Mouse (Mus musculus) left cerebral cortex, postnatal 14 days (tissue): ENCODE results near the gene Sgsh. TPM values are rescaled to one million over a fixed set of nuclear protein-coding genes. Genes with fewer than 3 reads are reported as not detected.
"Not testable (repeated sequence)": the region's sequence is repeated elsewhere in the genome, so short reads cannot be mapped to it uniquely, and the experiment has no call there.

Experiments used
- DNase-seq, 2 experiments: peaks; one replicate each; pipeline ENCODE4 v3.0.0; 2021 to 2022; ENCODE audit warnings: low spot score in 2 of 2, mixed read lengths in 1 of 2
- intact Hi-C: fragments of 180-260 bp; cut with DNase I; formaldehyde crosslinking; loops from one replicate; pipeline ENCODE4 v1.15.1; 2025
- long read RNA-seq, 2 experiments: library from polyadenylated mRNA; stranded (forward); transcript quantifications; one replicate each; pipeline ENCODE4 v2.0.0; 2021
- total RNA-seq, 2 experiments: library from RNA; stranded (reverse); gene quantifications; 2 replicates each; pipeline ENCODE4 v1.2.3; 2021

The Sgsh gene
- 1 to 10 TPM; 3.5 to 4.3 TPM for total RNA-seq
- long read RNA-seq, experiment 1, full-length matches to known transcripts: 3 of 9 reads
- long read RNA-seq, experiment 1, partial matches to known transcripts: 2 of 9 reads
- long read RNA-seq, experiment 1, other reads (novel, unspliced or antisense): 4 of 9 reads
- long read RNA-seq, experiment 2, full-length matches to known transcripts: 2 of 6 reads
- long read RNA-seq, experiment 2, partial matches to known transcripts: 0 of 6 reads
- long read RNA-seq, experiment 2, other reads (novel, unspliced or antisense): 4 of 6 reads

DNA sequence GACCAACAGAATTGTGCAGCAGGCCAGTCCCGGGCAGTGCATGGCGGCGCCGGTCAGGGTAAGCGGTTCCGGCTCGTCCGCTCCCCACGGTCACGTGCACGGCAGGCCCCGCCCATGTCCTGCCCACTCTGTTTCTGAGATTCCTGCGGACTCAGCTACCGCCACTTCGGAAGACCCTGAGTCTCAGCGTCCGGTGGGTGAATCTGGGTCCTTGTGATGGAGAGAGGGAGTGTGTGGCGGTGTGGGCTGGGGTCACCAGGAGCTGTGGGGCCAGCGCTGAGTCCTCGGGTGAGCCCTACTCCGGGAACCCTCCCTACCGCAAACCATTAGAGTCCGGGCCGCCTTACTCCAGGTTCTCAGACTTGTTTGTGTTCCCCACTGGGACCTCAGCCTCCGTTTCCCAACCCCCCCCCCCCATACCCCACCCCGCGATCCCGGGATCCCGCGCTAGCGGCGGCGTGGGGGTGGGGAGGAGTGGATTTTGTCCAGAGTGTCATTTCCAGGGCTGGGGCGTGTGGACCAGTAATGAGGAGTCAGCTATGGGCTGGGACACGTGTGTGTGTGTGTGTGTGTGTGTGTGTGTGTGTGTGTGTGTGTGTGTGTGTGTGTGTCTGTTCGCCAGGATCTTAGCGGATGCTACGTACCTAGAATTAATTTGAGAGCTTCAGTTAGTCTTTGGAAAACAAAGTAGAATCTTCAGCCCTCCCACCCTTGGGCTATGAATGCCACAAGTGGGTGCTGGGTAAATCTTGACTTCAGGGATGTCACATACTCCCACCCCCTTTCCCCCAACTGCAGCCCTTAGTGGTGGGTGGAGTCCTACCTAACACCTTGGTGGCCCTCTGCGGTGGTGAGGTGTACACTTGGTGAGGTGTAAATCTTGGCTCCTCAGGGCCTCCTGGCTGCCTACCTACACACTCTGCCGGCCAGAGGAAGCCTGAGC lies at the start of gene Sgsh, which contains the start of gene Slc26a11:
Gene Sgsh, minus strand, starts transcription at position 94 of the 943 bp plus-strand sequence.
Gene Slc26a11, plus strand, starts transcription at position 115 of the 943 bp plus-strand sequence.
- intact Hi-C loops: no loop called here
- peak; percentile 73 for DNase-seq

- peak in 1 of 2 experiments; percentile 19 for DNase-seq
- intact Hi-C loops: no loop called here
These were observed 49.3 kb upstream of the Sgsh start for GRCm38 (mm10) chr11:119404627-119405026.

GRCm38 (mm10) chr11:119402501-119403160 lies 47.3 kb upstream of the Sgsh start:
- DNase-seq: no peak

DNA sequence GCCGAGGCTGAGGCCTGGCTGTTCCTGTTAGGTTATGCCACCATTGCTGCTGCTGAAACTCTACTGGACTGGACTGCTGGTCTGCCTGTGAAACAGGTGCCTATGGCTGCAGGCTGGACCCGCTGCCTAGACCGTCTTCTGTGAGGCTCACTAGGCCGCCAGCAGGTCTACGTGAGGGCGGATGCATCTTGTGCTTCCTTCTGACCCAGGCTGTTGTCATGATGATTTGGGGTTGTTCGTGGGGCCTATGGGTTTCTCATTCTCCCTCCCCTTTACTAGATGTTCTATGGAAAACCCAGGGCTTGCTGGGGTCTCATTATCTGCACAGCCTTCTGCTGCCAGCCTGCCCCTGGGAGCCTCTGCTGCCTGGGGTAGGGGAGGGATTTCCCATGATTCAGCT lies 41.1 kb upstream of the Sgsh start:
- intact Hi-C loops: no loop called here

More at GRCm38 (mm10) chr11:119402501-119403160, 47.3 kb upstream of the Sgsh start:
- intact Hi-C loops: no loop called here

DNA sequence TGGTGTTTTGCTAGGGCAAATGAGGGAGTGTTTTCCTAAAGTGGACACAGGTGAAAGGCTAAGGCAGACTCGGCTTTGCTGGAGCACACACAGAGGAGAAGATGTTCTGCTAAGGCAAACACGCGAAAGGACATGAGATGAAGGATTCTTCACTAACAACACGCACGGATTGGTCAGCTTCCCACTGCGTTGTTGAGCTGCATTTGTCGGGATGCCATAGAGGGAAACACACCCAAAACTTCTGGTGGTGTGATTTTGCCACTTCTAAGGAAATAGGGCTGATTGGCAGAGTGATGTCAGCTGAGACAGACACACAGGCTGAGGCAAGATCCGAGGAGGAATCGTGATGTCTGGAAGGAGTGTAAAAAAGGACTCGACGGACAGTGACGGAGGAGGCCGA lies 40.6 kb upstream of the Sgsh start:
- no peak for DNase-seq
- intact Hi-C loops: no loop called here

More for the DNA sequence above, 41.1 kb upstream of the Sgsh start:
- DNase-seq: no peak

GRCm38 (mm10) chr11:119395394-119395793 lies 40.1 kb upstream of the Sgsh start:
- intact Hi-C loops: no loop called here

DNA sequence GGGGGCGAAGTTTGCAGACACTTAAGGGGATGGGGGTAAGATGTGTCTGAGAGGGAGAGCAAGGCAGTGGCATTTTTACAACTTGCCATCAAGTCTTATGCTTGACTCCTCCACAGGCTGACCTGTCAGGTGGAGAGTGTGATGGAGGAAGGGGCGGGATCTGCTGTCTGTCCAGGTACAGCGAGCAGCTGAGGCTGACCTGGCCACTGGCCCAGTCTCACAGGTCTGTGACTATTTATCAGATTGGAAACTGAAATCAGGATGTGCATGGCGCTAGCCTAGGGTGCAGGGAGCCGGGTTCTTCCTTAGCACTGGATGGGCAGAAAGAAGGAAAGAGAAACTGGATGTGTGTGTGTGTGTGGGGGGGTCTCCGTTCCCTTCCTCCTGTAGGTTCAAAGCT lies 38.9 kb upstream of the Sgsh start:
- intact Hi-C loops: no loop called here
- DNase-seq: no peak

More at GRCm38 (mm10) chr11:119395394-119395793, 40.1 kb upstream of the Sgsh start:
- no peak for DNase-seq

DNA sequence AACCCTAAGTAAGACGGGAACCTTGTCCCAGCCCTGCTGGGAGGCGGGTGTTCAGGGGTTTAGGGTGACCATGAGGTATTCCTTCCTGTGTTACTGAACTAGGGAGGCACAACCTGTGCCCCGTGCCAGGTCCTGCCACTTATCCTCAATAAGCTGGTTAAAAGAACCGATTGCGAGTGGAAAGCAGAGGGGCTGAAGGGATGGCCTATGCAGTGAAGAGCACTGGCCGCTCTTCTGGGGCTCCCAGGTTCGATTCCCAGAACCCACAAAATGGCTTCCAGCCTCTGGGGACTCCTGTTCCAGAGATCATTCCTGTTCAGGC lies 38.1 kb upstream of the Sgsh start:
- intact Hi-C loops: no loop called here

DNA sequence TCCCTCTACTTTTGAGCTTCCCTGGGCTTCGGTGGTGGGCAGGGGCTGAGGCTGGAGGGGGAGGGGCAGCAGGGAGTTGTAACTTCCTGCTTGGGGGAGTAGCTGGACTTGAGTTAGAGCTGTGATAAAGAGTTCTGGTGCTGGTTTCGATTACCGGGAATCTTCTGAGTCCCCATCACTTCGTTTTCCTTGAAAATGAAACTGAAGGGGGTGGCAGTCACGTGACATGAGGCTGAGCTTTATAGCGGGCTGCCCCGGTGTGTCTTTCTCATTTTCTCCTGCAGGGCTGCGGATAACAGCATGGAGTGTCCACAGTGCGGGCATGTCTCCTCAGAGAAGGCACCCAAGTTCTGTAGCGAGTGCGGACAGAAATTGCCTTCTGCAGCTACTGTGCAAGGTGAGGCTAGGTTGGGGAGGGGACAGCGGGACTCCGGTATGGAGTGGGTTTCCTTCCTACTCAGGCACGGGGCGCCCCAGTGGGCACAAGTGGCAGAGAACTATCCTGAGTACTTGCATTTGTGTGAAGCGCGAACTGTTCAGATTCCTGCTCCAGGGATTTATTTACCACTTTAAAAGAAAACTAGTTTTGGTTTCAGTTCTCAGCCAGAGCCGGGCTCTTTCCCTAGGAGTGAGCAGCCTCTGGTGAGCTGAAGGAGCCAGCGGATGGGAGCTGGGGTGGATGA lies 37.6 kb upstream of the Sgsh start, which contains the start of gene Rnf213:
Gene Rnf213, plus strand, starts transcription at position 301 of the 683 bp plus-strand sequence.
- intact Hi-C loops: no loop called here
- DNase-seq: peak; percentile 16 to 32

More for the DNA sequence above, 38.1 kb upstream of the Sgsh start:
- no peak for DNase-seq

- intact Hi-C loops: no loop called here
- DNase-seq: no peak
These were observed 36.8 kb upstream of the Sgsh start for GRCm38 (mm10) chr11:119392001-119392614.

DNA sequence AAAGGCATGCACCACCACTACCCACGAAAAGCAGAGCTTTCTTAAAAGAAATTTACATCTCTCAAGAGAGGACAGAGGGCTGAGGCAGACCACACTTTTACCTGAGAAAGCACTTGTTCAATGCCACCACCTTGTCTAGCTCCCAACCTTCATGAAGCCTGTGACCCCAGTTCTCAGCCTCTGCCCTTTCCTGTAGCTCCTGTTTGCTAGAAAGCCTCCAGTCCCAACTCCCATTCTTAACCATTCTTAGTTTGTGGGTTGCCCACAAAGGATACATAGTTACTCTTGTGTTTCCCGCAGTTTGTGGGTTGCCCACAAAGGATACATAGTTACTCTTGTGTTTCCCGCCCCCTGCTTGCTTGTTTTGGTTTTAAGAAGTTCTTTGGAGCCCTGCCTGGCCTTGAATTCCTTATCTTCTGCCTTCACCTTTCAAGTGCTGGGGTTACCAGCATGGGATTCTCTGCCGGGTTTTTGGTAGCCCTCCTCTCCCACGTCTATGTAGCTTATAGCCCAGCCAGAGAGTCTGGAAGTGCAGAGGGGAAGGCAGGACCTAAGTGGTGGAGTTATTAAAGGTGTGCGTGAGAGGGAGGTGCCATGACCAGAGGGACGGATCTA lies 36.2 kb upstream of the Sgsh start:
- intact Hi-C loops: no loop called here
- no peak for DNase-seq

DNA sequence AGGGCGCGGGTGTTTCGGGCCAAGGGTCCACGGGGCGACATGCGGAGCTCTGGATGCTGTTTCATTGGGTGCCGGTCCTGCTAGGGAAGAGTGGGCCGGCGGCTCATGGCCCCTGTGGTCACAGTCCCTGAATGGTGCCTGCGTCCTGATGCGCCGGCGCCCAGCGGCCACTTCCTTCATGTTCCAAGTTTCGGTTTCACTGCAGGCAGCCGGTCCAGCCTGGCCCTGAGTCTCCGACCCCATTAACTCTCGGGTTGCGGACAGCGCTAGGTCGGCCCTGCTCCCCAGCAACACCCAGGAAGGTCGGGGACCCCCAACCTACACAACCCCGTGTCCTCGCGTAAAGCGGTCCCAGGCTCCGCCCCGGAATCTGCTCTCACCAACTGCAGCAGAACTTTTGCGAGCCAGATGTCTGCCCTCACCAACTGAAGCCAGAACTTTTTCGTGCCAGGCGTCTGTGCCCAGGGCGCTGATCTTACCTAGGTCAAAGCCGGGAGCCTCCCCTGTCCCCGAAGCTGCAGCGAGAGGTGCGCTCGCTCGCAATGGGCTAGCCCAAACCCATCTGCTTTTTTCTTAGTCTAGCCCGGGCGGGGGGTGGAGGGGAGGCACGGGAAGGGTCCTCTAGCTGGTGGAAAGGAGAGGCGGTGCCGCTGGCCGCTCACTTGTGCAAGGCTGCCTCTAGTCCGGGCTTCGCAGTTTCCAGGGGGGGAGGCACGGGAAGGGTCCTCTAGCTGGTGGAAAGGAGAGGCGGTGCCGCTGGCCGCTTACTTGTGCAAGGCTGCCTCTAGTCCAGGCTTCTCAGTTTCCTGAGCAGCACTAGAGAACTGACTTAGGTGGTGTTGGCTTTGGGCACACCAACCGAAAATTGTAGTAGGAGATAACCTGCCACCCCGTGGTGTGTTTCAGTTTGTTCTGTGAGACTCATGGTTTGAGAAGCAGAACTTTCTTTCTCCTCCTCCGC lies 35.2 kb upstream of the Sgsh start:
- intact Hi-C loops: no loop called here
- DNase-seq: peak; percentile 30

GRCm38 (mm10) chr11:119389851-119390270 lies 34.5 kb upstream of the Sgsh start:
- peak; percentile 41 to 42 for DNase-seq
- intact Hi-C loops: no loop called here

DNA sequence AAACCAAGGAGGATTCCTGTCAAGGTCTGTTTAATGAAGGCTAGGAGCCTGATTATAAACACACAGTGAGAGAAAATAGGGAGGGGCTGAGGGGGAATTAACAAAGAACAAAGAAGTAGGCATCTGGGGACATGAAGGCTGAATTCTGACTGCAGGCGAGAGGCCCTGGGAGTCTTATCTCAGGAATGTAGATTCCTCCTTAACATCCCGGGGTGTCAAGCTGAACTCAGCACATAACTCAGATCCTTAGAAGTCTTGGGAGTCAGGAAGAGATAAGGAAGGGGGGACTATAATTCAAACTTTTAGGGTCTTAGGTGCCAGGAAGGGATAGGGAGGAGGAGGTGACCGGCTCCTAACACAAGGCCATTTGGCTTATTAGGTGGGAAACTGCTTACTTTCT lies 31.9 kb upstream of the Sgsh start:
- DNase-seq, intact Hi-C loops: not testable (repeated sequence)

DNA sequence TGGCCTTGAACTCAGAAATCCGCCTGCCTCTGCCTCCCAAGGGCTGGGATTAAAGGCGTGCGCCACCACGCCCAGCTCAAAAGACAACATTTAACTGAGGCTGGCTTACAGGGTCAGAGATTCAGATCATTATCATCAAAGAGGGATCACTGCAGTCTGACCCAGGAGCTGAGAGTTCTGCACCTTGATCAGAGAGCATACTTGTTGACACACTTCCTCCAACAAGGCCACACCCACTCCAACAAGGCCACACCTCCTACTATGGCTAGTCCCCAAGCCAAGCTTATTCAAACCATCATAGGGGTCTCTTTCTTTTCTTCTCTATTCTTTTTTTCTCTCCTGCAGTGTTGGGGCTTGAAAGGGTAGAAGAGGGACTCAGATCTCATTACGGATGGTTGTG lies 31.0 kb upstream of the Sgsh start:
- DNase-seq: no peak
- intact Hi-C loops: no loop called here

GRCm38 (mm10) chr11:119384904-119385303 lies 29.6 kb upstream of the Sgsh start:
- DNase-seq: no peak
- intact Hi-C loops: no loop called here

DNA sequence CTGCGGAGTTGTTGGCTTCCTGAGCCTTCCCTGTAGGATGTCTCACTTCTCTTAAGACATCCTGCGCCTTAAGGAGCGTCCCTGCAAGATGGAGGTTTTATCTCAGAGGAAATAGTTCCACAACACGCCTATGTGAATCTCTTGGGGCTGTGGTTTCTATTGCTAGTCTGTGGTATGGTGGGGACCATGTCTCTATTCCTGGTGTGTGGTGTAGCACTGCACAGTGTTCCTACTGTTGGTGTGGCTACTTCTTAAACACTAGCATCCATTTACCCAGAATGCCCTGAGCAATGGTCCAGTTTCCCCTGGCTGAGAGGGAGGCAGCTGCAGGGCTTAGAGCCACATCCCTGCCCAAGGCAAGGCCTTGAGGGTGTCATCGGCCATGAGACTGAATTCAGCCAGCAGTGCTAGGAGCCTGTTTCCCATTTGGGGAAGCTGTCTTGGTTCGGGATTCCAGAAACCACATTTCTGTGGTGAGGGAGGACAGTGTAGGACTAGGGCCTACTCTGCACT lies 27.1 kb upstream of the Sgsh start:
- intact Hi-C loops: no loop called here
- DNase-seq: no peak
